Mouse (Mus musculus) E14TG2a.4 (cell line): Measurements from ENCODE around the gene Mvd.
A peak's percentile ranks its signal among the peaks of the same experiment; 100 is the strongest.

Experiments used
- H3K27me3 ChIP-seq: 2 replicates; pipeline ENCODE4 v1.6.1; 2014; ENCODE audit warnings: low read length, control low read depth; ENCODE audit not compliant: insufficient read depth
- H3K36me3 ChIP-seq: 2 replicates; pipeline ENCODE4 v1.6.1; 2014; ENCODE audit warnings: low read length, control low read depth; ENCODE audit not compliant: insufficient read depth
- H3K4me1 ChIP-seq: replicated peaks from 2 replicates; pipeline ENCODE4 v1.6.1; 2014; ENCODE audit warnings: low read depth, low read length, control low read depth
- H3K4me3 ChIP-seq: replicated peaks from 2 replicates; pipeline ENCODE4 v1.5.1; 2014; ENCODE audit warnings: mild to moderate bottlenecking, low read length
- H3K9me3 ChIP-seq: 2 replicates; pipeline ENCODE4 v1.6.1; 2014; ENCODE audit warnings: low read length, control low read depth
- CTCF ChIP-seq: conservative IDR thresholded peaks from 2 replicates; pipeline ENCODE4 v1.5.1; 2014; ENCODE audit warnings: low read length
- NANOG ChIP-seq: IDR thresholded peaks from 2 replicates; pipeline ENCODE4 v1.6.1; 2014; ENCODE audit warnings: borderline replicate concordance, low read length, mixed read lengths
- POU5F1 ChIP-seq: IDR thresholded peaks from 2 replicates; pipeline ENCODE4 v1.6.1; 2014; ENCODE audit warnings: low read length, borderline replicate concordance

Gene Mvd

GRCm38 (mm10) chr8:122405146-122405805 is 37.9 kb downstream of the Mvd start:
- no peak overlapping the region for H3K4me3 ChIP-seq
- no peaks in the 10 kb centered on the region for H3K27me3 ChIP-seq
- peaks cover 99% of the 10 kb centered on the region for H3K36me3 ChIP-seq
- no peaks in the 10 kb centered on the region for H3K9me3 ChIP-seq
- no peak for TF ChIP-seq POU5F1
- no peak for TF ChIP-seq NANOG
- TF ChIP-seq CTCF: no peak
- peaks cover 20% of the 10 kb centered on the region for H3K4me1 ChIP-seq

DNA sequence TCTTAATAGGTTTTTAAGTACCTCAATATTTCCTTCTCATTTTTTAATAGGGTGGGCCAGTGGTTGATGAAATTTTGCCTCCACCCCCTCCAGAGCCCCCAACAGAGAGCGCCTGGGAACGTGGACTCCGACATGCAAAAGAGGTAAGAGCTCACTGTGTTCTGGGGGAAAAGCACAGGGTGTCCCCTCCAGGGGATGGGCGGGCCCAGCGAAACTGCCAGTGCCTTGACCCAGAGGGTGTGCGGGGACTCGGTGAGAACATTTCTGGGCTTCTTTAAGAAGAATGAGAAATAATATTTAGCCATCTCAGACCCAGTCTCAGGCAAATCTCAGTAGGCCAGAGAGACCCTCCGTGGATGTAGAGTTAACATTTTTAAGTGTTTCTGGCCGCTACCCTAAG is 45.0 kb downstream of the Mvd start:
- Histone ChIP-seq H3K9me3 (no peaks in the 10 kb centered on the region), H3K27me3 (no peaks in the 10 kb centered on the region), H3K4me3 (no peak overlapping the region), H3K36me3 (peaks cover 96% of the 10 kb centered on the region), H3K4me1 (peaks cover 15% of the 10 kb centered on the region)
- no peak for TF ChIP-seq CTCF
- TF ChIP-seq POU5F1: no peak
- TF ChIP-seq NANOG: no peak

- TF ChIP-seq POU5F1: no peak
- no peak for TF ChIP-seq CTCF
- no peak for TF ChIP-seq NANOG
- no peaks in the 10 kb centered on the region for H3K9me3 ChIP-seq
- no peak overlapping the region for H3K4me3 ChIP-seq
- H3K27me3 ChIP-seq: no peaks in the 10 kb centered on the region
- peaks cover 95% of the 10 kb centered on the region for H3K36me3 ChIP-seq
- peaks cover 23% of the 10 kb centered on the region for H3K4me1 ChIP-seq
Measured at GRCm38 (mm10) chr8:122395291-122395690, 47.9 kb downstream of the Mvd start.

GRCm38 (mm10) chr8:122393717-122394116 is 49.5 kb downstream of the Mvd start:
- Histone ChIP-seq H3K36me3 (peaks cover 95% of the 10 kb centered on the region), H3K4me3 (no peak overlapping the region), H3K4me1 (peaks cover 27% of the 10 kb centered on the region), H3K27me3 (no peaks in the 10 kb centered on the region), H3K9me3 (no peaks in the 10 kb centered on the region)
- TF ChIP-seq CTCF (no peak), POU5F1 (no peak), NANOG (no peak)

DNA sequence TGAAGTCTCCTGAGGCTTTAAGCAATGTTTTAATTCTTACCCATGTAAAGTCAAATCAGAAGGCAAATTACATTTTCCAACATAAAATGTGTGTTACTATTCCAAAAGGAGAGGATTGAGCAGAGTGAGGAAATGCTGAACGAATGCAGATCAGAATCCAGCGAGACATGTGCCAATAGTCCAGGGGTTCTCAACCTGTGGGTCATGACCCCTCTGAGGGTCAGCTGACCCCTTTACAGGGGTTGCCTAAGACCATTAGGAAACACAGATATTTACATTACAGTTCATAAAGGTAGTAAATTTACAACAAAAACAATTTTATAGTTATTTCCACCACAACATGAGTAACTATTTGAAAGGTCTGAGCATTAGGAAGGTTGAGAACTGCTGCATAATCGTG is 52.5 kb downstream of the Mvd start:
- peaks cover 11% of the 10 kb centered on the region for H3K4me1 ChIP-seq
- no peak overlapping the region for H3K4me3 ChIP-seq
- H3K36me3 ChIP-seq: peaks cover 99% of the 10 kb centered on the region
- H3K9me3 ChIP-seq: no peaks in the 10 kb centered on the region
- H3K27me3 ChIP-seq: no peaks in the 10 kb centered on the region
- TF ChIP-seq CTCF: no peak
- no peak for TF ChIP-seq NANOG
- TF ChIP-seq POU5F1: no peak

DNA sequence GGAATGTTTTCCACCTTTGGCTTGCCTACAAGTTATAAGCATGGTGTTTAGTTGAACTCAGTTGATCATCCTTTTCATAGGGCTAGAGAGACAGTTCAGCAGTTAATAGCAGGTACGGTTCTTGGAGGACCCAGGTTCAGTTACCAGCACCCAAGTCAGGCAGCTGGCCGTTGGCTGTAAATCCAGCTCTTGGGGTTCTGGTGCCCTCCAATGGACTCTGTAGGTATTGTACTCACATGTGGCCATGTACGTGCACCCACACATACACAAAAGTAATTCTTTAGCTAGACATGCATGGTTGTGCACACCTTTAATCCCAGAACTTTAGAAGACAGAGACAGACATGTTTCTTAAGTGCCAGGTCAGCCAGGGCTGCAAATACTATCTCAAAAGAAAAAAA is 53.9 kb downstream of the Mvd start:
- H3K4me1 ChIP-seq: peaks cover 11% of the 10 kb centered on the region
- no peak overlapping the region for H3K4me3 ChIP-seq
- no peaks in the 10 kb centered on the region for H3K27me3 ChIP-seq
- no peak for TF ChIP-seq POU5F1
- TF ChIP-seq CTCF: peak; percentile 33
- H3K36me3 ChIP-seq: peaks cover 99% of the 10 kb centered on the region
- no peaks in the 10 kb centered on the region for H3K9me3 ChIP-seq
